Mouse (Mus musculus): Measurements from ENCODE around the gene Abi3bp.

- TF ChIP-seq CTCF (IDR thresholded peaks at IDR 0.05; ENCODE audit: low read depth, low read length) (no peak), POLR2A (IDR thresholded peaks at IDR 0.05; ENCODE audit: borderline replicate concordance, low read depth, low read length) (no peak)
Measured at GRCm38 (mm10) chr16:56440243-56440642, 37.4 kb upstream of the Abi3bp start.

All from bone marrow macrophage, adult 2 months (primary cell).